Mouse (Mus musculus) cerebellum, postnatal 4 days (tissue): Measurements from ENCODE around the gene Ostn.
"Not testable (repeated sequence)": the region's sequence is repeated elsewhere in the genome, so short reads cannot be mapped to it uniquely, and the experiment has no call there.

ENCODE experiments used
- DNase-seq, 2 experiments: peaks; one replicate each; pipeline ENCODE4 v3.0.0; 2022; ENCODE audit warnings: low spot score in 2 of 2, mixed read lengths in 1 of 2

The Ostn gene

GRCm38 (mm10) chr16:27307189-27307588 is at the start of gene Ostn:
TSS of gene Ostn (plus strand) at chr16:27307489.
- not testable (repeated sequence) for DNase-seq

GRCm38 (mm10) chr16:27268748-27269147 is 38.5 kb upstream of the Ostn start:
- DNase-seq = no peak

DNA sequence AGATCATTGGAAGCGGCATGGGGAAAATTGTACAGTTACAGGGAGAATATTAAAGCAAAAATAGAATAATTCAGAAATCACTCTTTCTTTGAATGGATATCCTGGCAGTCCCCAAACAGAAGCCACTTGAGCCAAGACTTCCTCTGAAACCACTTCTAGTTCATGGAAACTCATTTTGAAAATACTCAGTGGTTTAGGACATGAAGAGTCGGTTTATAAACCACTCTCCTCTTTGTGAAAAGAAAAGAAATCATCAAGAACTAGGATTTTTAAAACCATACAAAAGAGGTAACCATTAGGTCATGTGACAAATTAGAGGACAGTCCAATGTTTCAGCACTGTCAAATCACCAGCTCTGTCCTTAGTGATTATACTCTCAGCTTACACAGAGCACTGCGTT is 19.9 kb upstream of the Ostn start:
- DNase-seq = no peak

DNA sequence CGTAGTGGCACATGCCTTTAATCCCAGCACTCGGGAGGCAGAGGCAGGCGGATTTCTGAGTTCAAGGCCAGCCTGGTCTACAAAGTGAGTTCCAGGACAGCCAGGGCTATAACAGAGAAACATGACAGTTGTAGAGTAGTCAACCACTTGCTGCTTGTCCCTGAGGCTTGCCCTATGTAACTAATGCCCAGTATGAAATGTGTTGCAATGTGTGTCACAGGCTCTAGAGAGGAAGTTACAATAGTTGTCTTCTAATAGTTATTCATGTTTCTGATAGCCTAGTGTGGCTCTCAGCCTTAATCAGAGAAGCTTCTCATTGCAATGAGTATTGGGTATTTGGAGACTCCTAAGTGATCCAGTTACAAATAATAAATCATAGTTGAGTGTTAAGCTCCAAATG is 10.8 kb upstream of the Ostn start:
- DNase-seq = no peak

DNA sequence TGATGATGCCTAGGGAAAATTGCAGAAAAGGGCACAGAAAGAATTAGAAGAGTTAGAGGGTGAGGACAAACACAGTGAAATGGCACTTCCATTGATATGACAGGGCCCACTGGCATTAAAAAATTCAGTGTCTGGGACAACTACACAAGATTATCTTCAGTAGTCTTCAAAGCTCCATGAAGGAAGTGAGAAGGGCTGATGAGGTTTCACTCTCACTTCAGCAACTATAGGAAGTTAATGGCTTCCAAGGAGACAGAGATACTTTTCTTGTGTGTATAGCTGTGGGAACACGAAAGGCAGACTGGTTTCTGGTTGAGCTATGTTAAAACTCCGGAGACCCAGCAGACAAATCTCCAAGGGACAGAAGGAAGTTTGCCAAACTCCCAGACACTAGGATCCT is 10.4 kb upstream of the Ostn start:
- DNase-seq = no peak

GRCm38 (mm10) chr16:27319099-27319498 is 11.8 kb downstream of the Ostn start:
- DNase-seq = no peak

GRCm38 (mm10) chr16:27322047-27322446 is 14.8 kb downstream of the Ostn start:
- DNase-seq = no peak

- no peak for DNase-seq
Observed at GRCm38 (mm10) chr16:27326463-27326862, 19.2 kb downstream of the Ostn start.

DNA sequence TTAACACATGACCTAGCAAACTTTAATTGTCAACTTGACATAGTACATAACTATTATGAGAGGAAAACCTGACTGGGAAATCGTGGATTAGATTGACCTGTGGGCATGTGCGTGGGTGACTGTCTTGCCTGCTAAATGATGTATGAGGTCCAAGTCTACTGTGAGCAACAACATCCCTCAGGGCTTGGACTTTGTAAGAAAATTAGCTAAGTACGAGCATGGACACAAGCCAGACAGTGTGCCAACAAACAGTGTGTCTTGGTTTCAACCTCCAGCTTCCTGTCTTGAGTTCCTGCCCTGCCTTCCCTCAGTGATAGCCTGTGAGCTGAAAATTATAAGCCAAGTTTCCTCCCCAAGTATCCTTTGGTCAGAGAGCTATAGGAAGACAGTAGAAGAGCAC is 40.2 kb downstream of the Ostn start:
- no peak for DNase-seq

GRCm38 (mm10) chr16:27348359-27348758 is 41.1 kb downstream of the Ostn start:
- no peak for DNase-seq

GRCm38 (mm10) chr16:27349235-27349634 is 41.9 kb downstream of the Ostn start:
- no peak for DNase-seq

- DNase-seq = no peak
Observed at GRCm38 (mm10) chr16:27349878-27350532, 42.7 kb downstream of the Ostn start.

DNA sequence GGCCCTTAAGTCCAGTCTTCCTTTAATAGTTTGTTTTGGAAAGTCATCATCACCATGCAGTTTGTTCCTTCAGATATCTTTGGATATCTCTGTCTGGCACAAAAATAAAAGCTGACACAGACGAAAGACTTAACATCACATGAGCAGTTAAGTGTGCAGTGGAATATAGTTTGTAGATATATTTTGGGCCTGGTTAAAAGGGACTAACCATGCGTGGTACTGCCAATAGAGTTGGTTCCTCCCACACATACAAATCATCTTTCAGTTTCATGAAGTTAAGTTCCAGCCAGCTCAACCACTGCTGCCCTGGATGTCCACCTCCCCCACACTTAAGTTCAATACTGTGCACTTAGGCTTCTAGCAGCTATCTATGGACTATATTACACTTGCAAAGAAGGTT is 47.2 kb downstream of the Ostn start:
- DNase-seq = no peak

GRCm38 (mm10) chr16:27360059-27360458 is 52.8 kb downstream of the Ostn start:
- DNase-seq = no peak

- no peak for DNase-seq
Observed at GRCm38 (mm10) chr16:27370191-27370590, 62.9 kb downstream of the Ostn start, which contains the start of gene Uts2b. TSS of gene Uts2b (minus strand) at chr16:27370239.

DNA sequence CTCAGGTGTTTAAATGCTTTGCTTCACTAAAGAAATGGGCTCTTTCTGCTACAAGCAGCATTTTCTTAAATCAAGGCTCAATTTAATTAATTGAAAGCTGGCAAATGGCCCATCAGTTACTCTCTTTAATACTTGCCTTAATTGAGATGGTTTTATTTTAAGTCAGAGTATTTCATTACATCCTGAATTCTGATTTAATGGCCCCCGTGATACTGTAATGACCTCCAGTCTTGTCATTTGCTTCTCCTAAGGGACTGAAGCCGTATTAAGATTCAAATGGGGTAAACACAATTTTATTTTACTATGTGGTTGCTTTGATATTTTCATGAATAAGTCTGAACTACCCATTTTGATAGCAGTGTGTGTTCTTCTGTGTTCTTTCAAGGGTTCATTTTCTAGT is 63.4 kb downstream of the Ostn start:
- no peak for DNase-seq

DNA sequence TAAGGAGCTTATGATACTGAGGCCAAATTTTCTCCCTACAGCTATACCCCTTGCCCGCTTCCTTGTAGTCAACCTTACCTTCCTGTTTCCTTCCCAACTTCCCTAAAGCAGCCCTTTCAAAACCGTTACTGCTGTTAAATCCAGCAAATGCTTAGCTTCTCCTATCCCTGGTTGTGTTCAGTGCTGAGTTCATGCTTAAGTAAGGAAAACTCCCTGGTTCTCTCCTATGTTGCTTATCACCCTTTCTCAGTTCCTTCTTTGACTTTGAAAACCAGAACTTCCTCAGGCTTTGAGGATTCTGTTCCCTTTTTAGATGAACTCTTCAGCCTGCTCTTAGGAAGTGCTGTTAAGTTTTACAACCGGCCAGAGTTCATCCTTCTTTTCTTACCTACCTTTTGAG is 66.8 kb downstream of the Ostn start:
- no peak for DNase-seq

- no peak for DNase-seq
Observed at GRCm38 (mm10) chr16:27375318-27375717, 68.0 kb downstream of the Ostn start.

DNA sequence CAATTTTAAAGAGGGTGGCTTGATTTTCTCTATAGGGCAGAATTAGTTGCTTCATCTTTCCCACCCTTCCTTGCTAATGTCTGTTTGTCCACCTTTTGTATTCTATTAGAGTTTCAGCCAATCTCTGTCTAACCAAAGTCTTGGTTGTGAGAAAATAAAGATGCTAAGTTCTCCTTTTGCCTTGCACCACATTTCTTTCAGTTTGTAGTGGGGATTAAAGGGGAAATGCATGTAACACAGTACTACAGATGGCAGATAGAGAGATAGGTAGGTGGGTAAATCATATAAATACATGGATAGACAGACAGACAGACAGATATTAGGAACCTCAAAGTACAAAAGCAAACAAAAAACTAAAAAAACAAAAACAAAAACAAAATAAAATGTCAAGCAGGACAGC is 69.3 kb downstream of the Ostn start:
- no peak for DNase-seq

DNA sequence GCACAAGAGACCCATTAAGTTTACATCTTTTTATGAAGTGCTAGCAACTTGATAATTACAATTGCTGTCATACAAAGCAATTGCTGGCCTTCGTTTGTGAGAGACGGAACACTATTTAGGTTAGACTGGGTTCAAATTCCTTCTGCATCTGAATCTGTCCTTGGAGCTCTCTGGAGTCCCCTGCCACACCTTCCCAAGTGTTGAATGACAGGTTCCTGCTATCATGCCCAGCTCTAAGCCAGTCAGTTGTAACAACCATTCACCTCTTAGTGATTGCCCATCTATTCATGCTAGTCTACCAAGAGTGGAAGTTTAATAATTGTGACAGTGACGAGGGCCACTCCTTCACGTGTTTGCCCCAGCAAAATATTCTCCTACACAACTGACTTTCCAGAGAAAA is 74.9 kb downstream of the Ostn start:
- no peak for DNase-seq

DNA sequence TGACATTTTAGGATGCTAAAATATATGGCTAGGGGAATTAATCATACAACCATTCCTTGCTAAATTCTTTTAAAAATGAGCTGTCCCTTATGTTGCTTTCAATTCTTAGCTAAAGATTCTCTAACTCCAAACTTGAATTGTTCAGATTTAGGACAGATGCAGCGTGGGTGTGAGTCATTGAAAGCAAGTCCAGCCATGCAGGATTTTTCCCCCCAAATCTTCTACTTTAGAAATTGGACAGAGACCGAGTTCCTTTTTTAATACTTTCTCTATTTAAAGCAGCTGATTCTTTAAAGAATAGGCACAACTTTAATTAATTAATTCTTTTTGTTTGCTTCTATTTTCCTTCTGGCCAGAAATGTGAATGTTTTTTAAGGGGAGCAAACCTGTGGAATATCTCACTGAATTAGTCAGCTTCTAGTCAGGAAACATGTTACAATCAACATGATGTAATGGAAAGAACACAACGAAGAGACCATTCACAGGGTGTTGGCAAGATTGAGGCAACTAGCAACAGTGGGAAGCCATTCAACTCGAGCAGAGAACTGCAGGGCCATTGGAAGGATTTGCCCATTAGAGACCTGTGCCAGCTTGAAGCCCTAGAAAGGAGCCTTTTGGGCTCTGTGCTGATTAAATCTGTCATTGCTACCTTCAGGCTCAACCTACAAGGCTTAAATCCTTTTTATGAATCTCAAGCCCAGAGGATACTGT is 77.8 kb downstream of the Ostn start:
- DNase-seq = no peak

- no peak for DNase-seq
Observed at GRCm38 (mm10) chr16:27385649-27386048, 78.4 kb downstream of the Ostn start.

- no peak for DNase-seq
Observed at GRCm38 (mm10) chr16:27386850-27387407, 79.6 kb downstream of the Ostn start.
